Mouse (Mus musculus) liver, postnatal 0 days (tissue): ENCODE data around the gene Pisd.

ENCODE experiments used
- CTCF ChIP-seq: sonication (generic); IDR thresholded peaks from 2 replicates; pipeline ENCODE4 v1.5.1; 2016; ENCODE audit warnings: antibody characterized with exemption, low read depth
- EP300 ChIP-seq: IDR thresholded peaks from 2 replicates; pipeline ENCODE4 v1.6.1; 2016; ENCODE audit warnings: antibody characterized with exemption, low read depth, mild to moderate bottlenecking

GRCm38 (mm10) chr5:32735779-32736178 lies 49.7 kb downstream of the Pisd start:
- no peak for TF ChIP-seq CTCF
- TF ChIP-seq EP300: no peak
